Mouse (Mus musculus): ENCODE measurements around the gene Dcaf12.

DNA sequence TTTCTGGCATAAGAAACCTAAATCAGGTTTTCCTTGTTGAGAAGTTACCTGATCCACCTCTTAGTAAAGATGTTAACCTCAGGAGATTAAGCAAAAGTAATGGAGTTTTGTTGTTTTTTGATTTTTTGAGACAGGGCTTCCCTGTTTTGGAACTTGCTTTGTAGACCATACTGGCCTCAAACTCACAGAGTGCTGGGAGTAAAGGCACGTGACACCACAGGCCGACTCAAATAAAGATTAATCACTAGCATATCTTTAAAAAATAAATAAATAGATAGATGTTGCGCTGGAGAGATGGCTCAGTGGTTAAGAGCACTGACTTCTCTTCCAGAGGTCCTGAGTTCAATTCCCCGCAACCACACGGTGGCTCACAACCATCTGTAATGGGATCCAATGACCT is 38.8 kb downstream of the Dcaf12 start:
- no peak for TF ChIP-seq POLR2A (IDR thresholded peaks at IDR 0.05; ENCODE audit: low read depth, low read length)
- no peak for TF ChIP-seq CTCF (IDR thresholded peaks at IDR 0.05; ENCODE audit: extremely low read depth, insufficient read depth, insufficient read length, insufficient replicate concordance)
